In the genomic region with DNA sequence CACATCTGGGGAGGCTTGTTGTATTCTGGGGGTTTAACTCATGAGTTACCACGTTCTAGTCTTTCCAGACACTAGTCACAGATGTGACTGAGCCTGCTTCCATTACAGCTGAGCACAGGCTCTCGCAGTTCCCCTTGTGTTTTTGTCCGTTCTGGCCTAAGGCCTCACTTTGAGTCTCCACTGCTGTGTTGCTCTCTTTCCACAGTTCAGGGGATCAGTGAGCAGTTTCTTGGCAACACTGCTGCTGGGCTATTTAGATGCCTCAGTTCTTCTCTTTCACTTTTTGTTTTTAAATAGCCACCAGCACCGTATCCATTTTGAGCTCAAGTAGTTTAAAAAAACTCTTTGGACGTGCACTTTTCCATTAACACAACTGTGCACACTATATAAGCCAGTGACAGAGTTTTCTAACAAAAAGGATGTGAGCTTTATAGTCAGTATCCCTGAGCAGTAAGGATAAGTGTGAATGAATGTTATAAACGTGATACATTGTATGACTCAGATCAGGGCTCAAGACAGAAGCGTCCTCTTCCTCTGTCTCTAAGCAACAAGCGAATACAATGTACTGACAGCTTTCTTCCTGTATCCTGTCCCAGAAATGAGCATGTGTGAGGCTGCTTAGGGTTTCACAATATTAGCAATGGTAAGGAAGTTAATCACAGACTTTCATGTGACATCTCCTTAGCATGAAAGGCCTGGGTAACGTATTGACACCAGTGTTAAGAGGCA, we compare ENCODE assay signal across 7 mouse cellular contexts. TPM values are rescaled to one million over a fixed set of nuclear protein-coding genes. Genes with fewer than 3 reads are reported as not detected.
A peak's percentile ranks its signal among the peaks of the same experiment; 100 is the strongest.
DNase-seq lines count a peak whose midpoint lies in the region; ATAC-seq and TF ChIP-seq lines count a peak whose summit lies in the region.

No protein-coding gene starts in this region.

- no peaks in the 10 kb centered on the region for H3K27me3 ChIP-seq in Patski
- no peaks in the 10 kb centered on the region for H3K27me3 ChIP-seq in heart, embryonic 16.5 days (ENCODE audit: control insufficient read depth, insufficient read depth, low read length)

- no peaks in the 10 kb centered on the region for H3K36me3 ChIP-seq in heart, embryonic 16.5 days (ENCODE audit: control insufficient read depth, insufficient read depth)

- ATAC-seq in Patski = peak; percentile 62
- peak; percentile 41; the same call in 1 of the 2 replicates for ATAC-seq in heart, embryonic 16.5 days (replicated peaks; ENCODE audit: extremely low read depth, insufficient read depth, low FRiP score)

- H3K4me2 ChIP-seq in heart, embryonic 16.5 days (ENCODE audit: low read depth, low read length) = no peak overlapping the region

- no peak for DNase-seq in left cerebral cortex, adult 2 months (ENCODE audit: extremely low spot score in 1 of 2, low spot score in 2 of 2)
- no peak for DNase-seq in left cerebral cortex, postnatal 4 days
- no peak for DNase-seq in Patski (ENCODE audit: low read depth, low spot score)
- peak; percentile 7 for DNase-seq in naive thymus-derived CD4-positive, alpha-beta T cell, adult 2 months (ENCODE audit: low read depth)
- DNase-seq in urinary bladder, postnatal 10 days (ENCODE audit: low spot score) = no peak
- DNase-seq in urinary bladder, postnatal 36 days (ENCODE audit: low spot score in 2 of 2) = no peak

- peaks cover 8% of the 10 kb centered on the region for H3K4me1 ChIP-seq in heart, embryonic 16.5 days (ENCODE audit: control insufficient read depth, insufficient read depth, low read length)

- POLR2A ChIA-PET in Patski (lab: Charles Lee) = interaction anchor here (1.1 to 1.5 kb wide), 2 partner anchors 29 to 34 kb away, joined by 3 to 6 read pairs; no protein-coding TSS in a partner anchor

- CTCF ChIA-PET in Patski (lab: Charles Lee) = interaction anchor here (0.9 to 1.4 kb wide), 4 partner anchors 9 to 22 kb away, joined by 3 read pairs; no protein-coding TSS in a partner anchor

- H3K9me3 ChIP-seq in heart, embryonic 16.5 days (replicated peaks; ENCODE audit: control insufficient read depth, low read length) = no peaks in the 10 kb centered on the region

- H3K4me3 ChIP-seq in left cerebral cortex, adult 2 months = no peak overlapping the region
- H3K4me3 ChIP-seq in heart, embryonic 16.5 days (ENCODE audit: low read length) = no peak overlapping the region

- intact Hi-C loops in left cerebral cortex, adult 2 months (cut with DNase I) = loop anchor here (2.0 kb wide), 1 partner anchor 35 kb away; no protein-coding TSS in a partner anchor
- intact Hi-C loops in left cerebral cortex, postnatal 4 days (cut with DNase I) = no loop called here

- H3K9ac ChIP-seq in heart, embryonic 16.5 days (ENCODE audit: low read length) = no peak overlapping the region

- no peak for TF ChIP-seq CTCF in left cerebral cortex, adult 2 months (IDR thresholded peaks at IDR 0.05)
- no peak for TF ChIP-seq CTCF in Patski (IDR thresholded peaks at IDR 0.05)

- 0 out of 2 replicates have a peak overlapping the region, but pooled peaks have one; percentile 47 for H3K27ac ChIP-seq in left cerebral cortex, adult 2 months
- peak overlapping the region; percentile 14; the same call in 1 of the 2 replicates for H3K27ac ChIP-seq in heart, embryonic 16.5 days (ENCODE audit: low read length)

- 49% methylated on average over 9 of the region's 9 CpGs for WGBS in heart, embryonic 16.5 days

- in situ Hi-C loops in Patski (cut with MboI; ENCODE audit: low pct_unique_long_range_greater_than_20kb) = no loop called here

RNA-seq across cellular contexts. Expression of a gene that starts 23.8 kb away (rescaled TPM):
- total RNA-seq in left cerebral cortex, adult 2 months (2021) = 10 to 100 TPM; 65.5 to 68.1 TPM
- 100 to 1,000 TPM; 146 to 153 TPM for total RNA-seq in left cerebral cortex, postnatal 4 days (2021)
- polyA plus RNA-seq in Patski (2021) = 33.2 TPM
- polyA plus RNA-seq in heart, embryonic 16.5 days (2015; fragmentation: Nextera tagmentation; extraction: Ambion mirVana) = 23.9 and 26.9 TPM in 2 replicates

RNA-seq across cellular contexts. Expression of a gene that starts 28.1 kb away (rescaled TPM):
- total RNA-seq in left cerebral cortex, adult 2 months (2021) = 100 to 1,000 TPM; 123 to 127 TPM
- 100 to 1,000 TPM; 115 to 121 TPM for total RNA-seq in left cerebral cortex, postnatal 4 days (2021)
- polyA plus RNA-seq in Patski (2021) = 41.3 TPM
- polyA plus RNA-seq in heart, embryonic 16.5 days (2015; fragmentation: Nextera tagmentation; extraction: Ambion mirVana) = 49.8 and 52.1 TPM in 2 replicates
